Mouse (Mus musculus): ENCODE measurements around the gene Ahdc1.
A peak's percentile ranks its signal among the peaks of the same experiment; 100 is the strongest.
"Not testable (repeated sequence)": the region's sequence is repeated elsewhere in the genome, so short reads cannot be mapped to it uniquely, and the experiment has no call there.

Ahdc1 gene

DNA sequence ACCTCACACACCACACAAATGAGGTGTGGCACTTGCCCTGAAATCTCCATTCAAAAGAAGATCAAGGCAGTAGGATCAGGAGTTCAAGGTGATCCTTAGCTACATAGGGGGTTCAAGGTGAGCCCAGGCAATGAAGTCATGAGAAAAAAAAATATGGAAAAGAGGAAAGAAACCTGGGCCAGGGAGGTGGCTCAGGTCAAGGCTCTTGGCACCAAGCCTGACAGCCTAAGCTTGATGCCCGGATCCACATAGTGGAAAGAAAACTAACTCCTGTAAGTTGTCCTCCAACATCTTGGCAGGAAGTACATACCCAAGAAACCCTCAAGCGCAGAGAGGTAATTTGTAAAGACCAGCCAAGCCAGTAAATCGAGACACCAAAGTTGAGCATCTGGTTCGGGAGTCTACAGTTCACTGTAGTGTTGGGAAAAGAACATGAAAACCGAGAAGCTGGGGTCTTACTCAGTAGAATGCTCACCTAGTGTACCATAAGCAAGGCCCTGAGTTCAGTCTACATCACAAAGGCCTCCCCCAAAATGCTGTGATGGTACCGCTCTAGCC is 71.2 kb downstream of the Ahdc1 start:
- no peak for DNase-seq

DNA sequence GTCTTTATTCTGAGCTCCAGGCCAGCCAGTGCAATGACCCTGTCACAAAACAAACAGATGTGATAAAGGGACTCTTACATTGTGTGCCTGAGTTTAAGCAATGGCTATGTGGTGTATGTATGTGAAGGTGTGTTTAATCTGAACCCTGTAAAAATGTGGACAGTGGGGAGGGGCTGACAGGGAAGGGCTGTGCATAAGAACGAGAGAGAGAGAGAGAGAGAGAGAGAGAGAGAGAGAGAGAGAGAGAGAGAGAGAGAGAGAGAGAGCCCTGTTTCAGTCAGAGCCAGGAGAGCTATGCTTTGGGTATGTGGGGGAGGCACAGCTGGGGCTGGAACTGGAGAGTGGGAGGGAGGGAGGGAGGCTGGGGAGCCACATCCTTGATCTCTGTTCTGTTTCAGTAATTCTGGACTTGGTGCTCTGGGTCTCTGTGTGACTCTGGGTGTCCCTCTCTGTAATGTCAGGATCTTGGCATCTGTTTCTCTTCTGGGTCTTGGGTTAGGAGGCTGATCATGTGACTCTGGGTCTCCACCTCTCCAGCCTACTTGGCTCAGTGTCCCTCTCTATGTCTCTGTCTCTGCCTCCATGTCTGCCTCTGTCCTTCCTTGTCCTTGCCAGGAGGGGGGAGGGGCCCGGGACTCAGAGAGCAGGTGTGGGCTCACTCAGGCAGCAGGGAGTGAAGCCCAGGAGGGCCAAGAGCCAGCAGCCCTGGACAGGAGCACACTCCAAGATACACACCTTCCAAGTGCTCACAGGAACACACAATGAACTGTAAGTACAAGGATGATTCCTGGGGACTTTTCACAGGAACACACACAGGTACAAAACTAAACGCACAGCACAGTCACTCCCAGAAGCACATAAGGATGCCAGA is 73.2 kb downstream of the Ahdc1 start:
- DNase-seq, result peak; percentile 72

- DNase-seq, result peak; percentile 65
Observed at GRCm38 (mm10) chr4:133085011-133085782, 74.1 kb downstream of the Ahdc1 start.

GRCm38 (mm10) chr4:133085783-133086342 is 74.8 kb downstream of the Ahdc1 start:
- DNase-seq, result no peak

- DNase-seq, result no peak
Observed at GRCm38 (mm10) chr4:133087177-133087714, 76.2 kb downstream of the Ahdc1 start.

GRCm38 (mm10) chr4:133087835-133088234 is 76.8 kb downstream of the Ahdc1 start:
- DNase-seq, result no peak

DNA sequence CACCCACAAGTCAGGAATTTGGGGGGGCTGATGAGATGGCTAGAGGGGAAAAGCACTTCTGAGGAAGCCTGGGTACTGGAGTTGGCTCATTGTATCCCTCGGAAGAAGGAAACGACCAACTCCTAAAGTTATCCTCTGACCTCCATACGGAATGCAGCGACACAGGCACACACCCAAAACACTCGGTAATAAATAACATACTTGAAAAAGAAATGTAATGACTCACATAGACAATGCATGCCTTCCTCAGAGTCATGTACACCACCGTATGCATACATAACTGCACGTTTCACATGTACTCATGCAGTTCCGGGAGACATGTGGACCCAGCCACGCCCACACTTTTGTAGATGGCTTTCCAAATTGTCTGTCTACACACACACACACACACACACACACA is 78.3 kb downstream of the Ahdc1 start:
- DNase-seq, result no peak

- DNase-seq, result no peak
Observed at GRCm38 (mm10) chr4:133089802-133090201, 78.7 kb downstream of the Ahdc1 start.

DNA sequence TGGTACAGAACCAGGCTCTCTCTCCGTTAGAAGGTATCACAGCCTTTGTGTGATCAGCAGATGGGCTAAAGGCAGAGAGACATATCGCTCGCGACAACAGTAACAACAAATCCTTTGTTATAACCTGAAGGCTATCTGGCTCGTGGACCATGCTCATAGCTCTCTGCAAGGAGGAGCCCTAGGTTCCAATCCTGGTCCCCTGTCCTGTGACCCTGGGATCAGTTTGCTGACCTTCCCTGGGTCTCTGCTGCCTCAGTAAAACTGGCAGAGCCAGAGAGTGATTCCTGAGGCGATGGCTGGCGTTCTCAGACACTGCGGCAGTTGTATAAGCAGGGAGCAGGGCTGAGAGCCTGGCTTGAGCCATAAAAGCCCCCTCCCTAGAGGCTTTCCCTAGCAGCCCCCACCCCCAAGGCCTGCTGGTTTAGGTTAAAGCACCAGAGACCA is 79.2 kb downstream of the Ahdc1 start:
- DNase-seq, result no peak

GRCm38 (mm10) chr4:133090720-133091458 is 79.8 kb downstream of the Ahdc1 start:
- DNase-seq, result no peak

GRCm38 (mm10) chr4:133091459-133091785 is 80.4 kb downstream of the Ahdc1 start:
- DNase-seq, result no peak

GRCm38 (mm10) chr4:133092453-133092901 is 81.4 kb downstream of the Ahdc1 start:
- no peak for DNase-seq

GRCm38 (mm10) chr4:133093056-133093455 is 82.0 kb downstream of the Ahdc1 start:
- DNase-seq, result no peak

DNA sequence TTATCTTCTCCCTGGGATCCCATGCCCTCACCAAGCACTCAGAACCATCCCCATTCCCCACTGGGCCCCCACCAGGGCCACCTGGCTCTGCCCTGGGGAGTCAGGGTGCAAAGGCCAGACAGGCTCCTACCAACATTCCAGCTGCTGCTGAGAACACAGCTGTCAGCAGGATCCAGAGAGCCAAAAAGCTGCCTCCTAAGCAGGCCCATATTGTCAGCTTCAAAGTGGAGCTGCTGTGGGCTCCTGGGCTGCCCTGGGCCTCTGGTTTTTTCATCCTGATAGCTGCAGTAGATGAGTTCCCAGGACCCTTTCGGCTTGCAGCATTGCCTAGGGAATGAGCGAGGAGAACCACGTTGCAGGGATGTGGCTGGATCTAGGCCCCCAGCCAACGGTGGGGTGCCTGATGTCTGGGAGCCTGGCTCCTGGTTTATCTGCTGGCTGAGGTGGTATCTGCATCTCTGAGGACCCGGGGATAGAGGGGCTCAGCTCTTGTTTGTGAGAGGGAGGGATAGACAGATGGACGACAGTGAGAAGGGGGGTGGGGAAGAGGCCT is 82.5 kb downstream of the Ahdc1 start:
- DNase-seq, result no peak

GRCm38 (mm10) chr4:133094255-133094654 is 83.2 kb downstream of the Ahdc1 start:
- no peak for DNase-seq

DNA sequence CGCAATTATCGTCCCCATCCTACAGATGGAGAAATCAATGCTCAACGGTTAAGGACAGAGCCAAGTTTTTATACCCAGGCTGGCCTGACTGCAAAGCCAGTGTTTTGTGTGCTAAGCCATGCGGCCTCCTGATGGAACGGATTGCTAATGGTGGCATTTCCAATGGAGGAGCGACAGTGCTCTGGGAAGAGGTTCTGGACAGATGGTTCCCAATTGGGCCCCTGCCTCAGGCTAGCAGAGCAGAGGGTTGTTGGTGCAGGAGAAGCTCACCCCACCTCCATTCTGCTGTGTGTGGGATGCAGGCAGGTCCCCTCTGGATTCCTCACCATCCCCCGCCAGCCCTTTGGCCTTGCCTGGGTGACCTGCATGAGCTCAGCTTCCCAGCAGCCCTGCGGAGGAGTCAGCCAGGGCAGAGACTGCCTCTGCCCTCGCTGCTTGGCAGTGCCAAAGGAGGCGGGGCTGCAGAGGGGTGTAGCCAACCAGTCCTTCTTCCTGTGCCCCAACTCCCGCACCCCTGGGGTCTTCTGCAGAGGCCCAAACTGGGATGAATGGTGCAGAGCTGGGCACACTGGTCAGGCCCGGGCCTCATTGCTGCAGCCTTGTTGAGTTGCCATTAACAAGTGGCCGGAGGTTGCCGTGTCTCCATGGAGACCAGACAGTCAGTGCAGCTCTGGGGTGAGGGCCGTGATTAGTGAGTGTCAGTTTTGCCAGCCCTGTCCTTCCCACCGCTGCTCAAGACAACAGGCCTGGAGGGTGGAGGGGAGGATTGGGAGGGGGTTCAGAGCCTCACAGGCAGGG is 84.1 kb downstream of the Ahdc1 start:
- DNase-seq, result peak; percentile 75

GRCm38 (mm10) chr4:133095734-133096065 is 84.6 kb downstream of the Ahdc1 start:
- DNase-seq, result not testable (repeated sequence)

DNA sequence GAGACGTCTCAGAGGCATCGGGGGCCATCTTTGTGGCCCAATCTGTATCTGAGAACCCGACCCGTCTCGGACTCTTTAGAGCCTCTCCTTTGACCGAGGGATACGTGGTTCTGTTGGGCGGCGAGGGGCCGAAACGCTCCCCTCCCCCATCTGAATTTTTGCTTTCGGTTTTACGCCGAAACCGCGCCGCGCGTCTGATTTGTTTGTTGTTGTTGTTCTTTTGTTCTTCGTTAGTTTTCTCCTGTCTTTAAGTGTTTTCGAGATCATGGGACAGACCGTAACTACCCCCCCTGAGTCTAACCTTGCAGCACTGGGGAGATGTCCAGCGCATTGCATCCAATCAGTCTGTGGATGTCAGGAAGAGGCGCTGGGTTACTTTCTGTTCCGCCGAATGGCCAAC is 85.6 kb downstream of the Ahdc1 start:
- not testable (repeated sequence) for DNase-seq

DNA sequence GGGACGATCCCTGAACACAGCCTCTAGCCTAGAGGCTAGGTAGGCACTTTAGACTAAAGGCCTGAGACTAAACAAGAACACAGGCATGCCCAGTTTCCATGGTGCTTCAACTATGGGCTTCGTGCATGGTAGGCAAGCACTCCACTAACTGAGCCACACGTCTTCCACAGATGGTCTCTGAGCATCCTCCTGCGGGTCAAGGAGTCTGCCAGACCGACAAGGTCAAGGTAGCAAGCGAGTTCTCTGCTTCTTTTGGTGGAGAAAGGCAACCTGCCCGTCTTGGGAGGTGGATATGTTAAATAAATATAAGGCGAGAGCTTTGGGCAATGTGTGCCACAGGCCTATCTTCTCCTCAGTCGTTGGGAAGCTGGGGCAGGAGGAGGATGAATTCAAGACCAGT is 90.7 kb downstream of the Ahdc1 start:
- no peak for DNase-seq

DNA sequence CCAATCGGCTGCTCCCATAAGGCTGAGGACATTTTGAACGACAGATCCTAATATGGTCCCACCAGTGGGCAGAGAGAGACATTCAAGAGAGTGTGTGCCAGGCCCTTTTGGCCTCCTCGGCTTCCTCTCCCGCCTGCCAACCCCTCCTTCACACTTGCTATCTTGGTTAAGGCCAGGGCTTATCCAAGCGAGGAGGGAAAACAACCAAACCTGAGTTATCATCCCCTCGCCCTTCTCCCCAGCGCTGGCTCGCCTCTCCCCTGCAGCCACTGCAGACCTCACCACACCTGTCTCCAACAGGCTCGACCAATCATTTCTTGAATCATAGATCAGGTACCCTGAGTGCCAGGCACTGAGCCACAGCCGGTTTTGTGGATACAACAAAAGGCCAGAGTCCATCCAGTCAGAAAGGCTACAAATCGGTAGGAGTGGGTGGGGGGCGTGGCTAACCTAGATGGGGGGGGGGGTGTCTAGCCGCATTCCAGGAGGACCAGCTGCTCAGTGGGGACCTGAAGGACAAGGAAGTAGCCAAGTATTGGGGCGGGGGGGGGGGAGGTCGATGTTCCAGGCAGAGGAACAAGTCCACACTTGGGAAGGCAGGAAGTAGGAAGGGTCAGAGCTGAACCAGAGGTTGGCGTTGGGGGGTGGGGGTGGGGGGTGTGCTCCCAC is 92.6 kb downstream of the Ahdc1 start:
- no peak for DNase-seq

GRCm38 (mm10) chr4:133104194-133104569 is 93.1 kb downstream of the Ahdc1 start:
- no peak for DNase-seq
